Mouse (Mus musculus): ENCODE data around the gene Vmn2r113. TPM values are rescaled to one million over a fixed set of nuclear protein-coding genes. Genes with fewer than 3 reads are reported as not detected.
"Not testable (repeated sequence)": the region's sequence is repeated elsewhere in the genome, so short reads cannot be mapped to it uniquely, and the experiment has no call there.

Gene Vmn2r113
- not detected in 2 replicates for polyA plus RNA-seq (2015; fragmentation: Nextera tagmentation; extraction: Ambion mirVana)

DNA sequence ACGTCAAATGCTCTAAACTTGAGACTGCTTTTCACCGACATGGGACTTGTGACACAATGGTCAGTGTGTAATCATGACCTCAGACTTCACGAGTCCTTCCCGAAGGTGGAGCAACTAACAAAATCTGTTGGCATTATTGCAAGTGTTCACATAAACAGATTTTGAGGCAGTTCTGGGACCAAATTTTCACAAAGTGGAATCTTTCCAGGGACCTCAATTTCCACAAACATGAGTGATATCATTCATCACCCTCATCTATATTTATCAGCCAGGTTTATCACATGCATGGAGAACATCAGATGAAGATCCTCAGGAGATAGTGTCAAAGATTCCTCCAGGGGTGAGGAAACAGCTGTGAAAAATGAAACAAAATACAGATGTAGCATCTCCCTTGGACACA is at the start of gene Vmn2r113:
Gene Vmn2r113, plus strand, starts transcription at position 301 of the 400 bp plus-strand sequence.
- not testable (repeated sequence) for ATAC-seq; H3K4me1 ChIP-seq; H3K9ac ChIP-seq; H3K9me3 ChIP-seq (replicated peaks); H3K4me3 ChIP-seq; H3K4me2 ChIP-seq; H3K36me3 ChIP-seq (ENCODE audit: poor library complexity, severe bottlenecking); H3K27ac ChIP-seq; H3K27me3 ChIP-seq
- no CpG with 5 or more reads among the region's 4 CpGs for WGBS

Other genes starting within 250 kb of the Vmn2r113 start
- gene Zfp945, start 75.8 kb upstream of the Vmn2r113 start, polyA plus RNA-seq (2015; fragmentation: Nextera tagmentation; extraction: Ambion mirVana), result 25.4 and 26.7 TPM in 2 replicates
- not detected in 2 replicates for gene Vmn2r-ps130, start 118.2 kb downstream of the Vmn2r113 start, polyA plus RNA-seq (2015; fragmentation: Nextera tagmentation; extraction: Ambion mirVana)